9 mouse cellular contexts compared by ENCODE assay signal in the genomic region with DNA sequence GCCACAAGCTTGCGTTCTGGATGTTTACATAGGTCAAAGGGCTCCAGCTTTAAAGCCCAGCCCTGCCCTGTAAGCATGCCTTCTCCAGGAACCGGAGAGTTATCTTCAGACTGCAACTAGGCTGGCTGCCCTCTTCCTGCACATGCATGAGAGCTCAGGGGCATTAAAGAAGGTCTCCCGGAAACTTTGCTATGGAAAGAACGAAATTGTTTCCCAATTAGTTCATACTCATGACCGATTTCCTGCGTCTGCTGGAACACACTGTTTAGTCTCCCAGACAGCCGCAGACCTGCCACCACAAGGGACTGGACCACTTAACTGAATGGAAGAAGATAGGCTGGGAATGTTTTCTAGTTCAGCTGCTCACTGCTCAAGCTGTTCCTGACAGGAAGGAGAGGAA. TPM values are rescaled to one million over a fixed set of nuclear protein-coding genes. Genes with fewer than 3 reads are reported as not detected.
DNase-seq lines count a peak whose midpoint lies in the region; ATAC-seq and TF ChIP-seq lines count a peak whose summit lies in the region.
"Had no signal": no experiment of that assay in that cellular context is flagged by ENCODE, and none has a peak within 500 bp of the region (broad histone marks: within the 10 kb centered on the region; RNA-seq: fewer than 3 reads in every experiment).

No protein-coding gene starts in this region.

- no peaks in the 10 kb centered on the region for H3K9me3 ChIP-seq in kidney, postnatal 0 days (replicated peaks; ENCODE audit: low read length)
- H3K9me3 ChIP-seq in kidney, embryonic 15.5 days (replicated peaks): no peaks in the 10 kb centered on the region

- WGBS in kidney, postnatal 0 days: 42% methylated on average over 7 of the region's 7 CpGs
- 36% methylated on average over 7 of the region's 7 CpGs for WGBS in kidney, embryonic 15.5 days

- TF ChIP-seq CTCF in kidney, postnatal 0 days (IDR thresholded peaks at IDR 0.05; ENCODE audit: low read depth): no peak

- H3K4me2 ChIP-seq in kidney, postnatal 0 days (ENCODE audit: low read length): no peak overlapping the region
- no peak overlapping the region for H3K4me2 ChIP-seq in kidney, embryonic 15.5 days

- peak; percentile 18 for DNase-seq in kidney, postnatal 0 days (ENCODE audit: low spot score)
- peak; percentile 35 for DNase-seq in fibroblast of lung, adult 2 months (ENCODE audit: low read depth)
- DNase-seq in heart, postnatal 25 days (ENCODE audit: low spot score): peak; percentile 20
- DNase-seq in skeletal muscle tissue, adult 2 months (ENCODE audit: low read depth, low spot score): peak; percentile 17
- no peak for DNase-seq in adrenal gland, adult 18-20 months (ENCODE audit: low spot score in 2 of 2)
- DNase-seq: liver, postnatal 0 days had no signal

- H3K4me3 ChIP-seq in kidney, postnatal 0 days (replicated peaks; ENCODE audit: low read depth, low read length): no peak overlapping the region
- no peak overlapping the region for H3K4me3 ChIP-seq in kidney, embryonic 15.5 days (replicated peaks)
- H3K4me3 ChIP-seq: myocyte had no signal

- H3K27ac ChIP-seq in kidney, postnatal 0 days: no peak overlapping the region
- no peak overlapping the region for H3K27ac ChIP-seq in kidney, embryonic 15.5 days

- no peaks in the 10 kb centered on the region for H3K4me1 ChIP-seq in kidney, postnatal 0 days (replicated peaks; ENCODE audit: insufficient read depth, low read length)
- H3K4me1 ChIP-seq in kidney, embryonic 15.5 days: 0 out of 2 replicates have a peak, but pooled peaks cover 2% of the 10 kb centered on the region

- no peaks in the 10 kb centered on the region for H3K27me3 ChIP-seq in kidney, postnatal 0 days (ENCODE audit: insufficient read depth, low read length)
- H3K27me3 ChIP-seq in kidney, embryonic 15.5 days: peaks cover 48% of the 10 kb centered on the region

- intact Hi-C loops in heart, postnatal 25 days (cut with DNase I): no loop called here

- ATAC-seq in kidney, postnatal 0 days (replicated peaks; ENCODE audit: low FRiP score, low read depth): no peak
- no peak for ATAC-seq in kidney, embryonic 15.5 days (replicated peaks; ENCODE audit: low FRiP score)
- ATAC-seq in CD4-positive, CD25-positive, alpha-beta regulatory T cell, adult 4 months: no peak
- ATAC-seq: liver, postnatal 0 days had no signal

- H3K36me3 ChIP-seq in kidney, postnatal 0 days (ENCODE audit: insufficient read depth, low read length): no peaks in the 10 kb centered on the region
- no peaks in the 10 kb centered on the region for H3K36me3 ChIP-seq in kidney, embryonic 15.5 days

- H3K9ac ChIP-seq in kidney, postnatal 0 days (ENCODE audit: low read depth, low read length): no peak overlapping the region
- H3K9ac ChIP-seq in kidney, embryonic 15.5 days: no peak overlapping the region
- H3K9ac ChIP-seq: liver, postnatal 0 days had no signal

RNA-seq across cellular contexts. Expression of a gene that starts 6.0 kb away (rescaled TPM):
- polyA plus RNA-seq in kidney, postnatal 0 days (2015; fragmentation: Nextera tagmentation; extraction: Ambion mirVana): 7.8 and 8.6 TPM in 2 replicates
- polyA plus RNA-seq in kidney, embryonic 15.5 days (2015; fragmentation: Nextera tagmentation; extraction: Ambion mirVana): 3.8 and 4.9 TPM in 2 replicates
- total RNA-seq in heart, postnatal 25 days (2021): 1 to 10 TPM; 4.3 to 4.7 TPM
- total RNA-seq in adrenal gland, adult 18-20 months (2021): 1 to 10 TPM; 3.2 to 5.1 TPM
- not detected for polyA plus RNA-seq in CD4-positive, CD25-positive, alpha-beta regulatory T cell, adult 4 months (2017; shearing (Covaris generic))

RNA-seq across cellular contexts. Expression of a gene that starts 16.0 kb away (rescaled TPM):
- polyA plus RNA-seq in kidney, postnatal 0 days (2015; fragmentation: Nextera tagmentation; extraction: Ambion mirVana): 141 and 146 TPM in 2 replicates
- polyA plus RNA-seq in kidney, embryonic 15.5 days (2015; fragmentation: Nextera tagmentation; extraction: Ambion mirVana): 163 and 186 TPM in 2 replicates
- 10 to 100 TPM in 1 of 2 experiments, 1 to 10 TPM in 1; 9.7 to 11.9 TPM for total RNA-seq in heart, postnatal 25 days (2021)
- total RNA-seq in adrenal gland, adult 18-20 months (2021): 10 to 100 TPM; 22.5 to 40.0 TPM
- polyA plus RNA-seq in CD4-positive, CD25-positive, alpha-beta regulatory T cell, adult 4 months (2017; shearing (Covaris generic)): 1 to 10 TPM; 5.8 to 6.0 TPM

Comparison
In these comparisons a context has a peak if more than half of its experiments do, and no peak if none do; other contexts are left out.
1. DNase-seq: peak in kidney, postnatal 0 days (single experiment), fibroblast of lung, adult 2 months (single experiment), heart, postnatal 25 days (single experiment) and skeletal muscle tissue, adult 2 months (single experiment); none in adrenal gland, adult 18-20 months (0 of 2).
2. RNA of a gene that starts 16.0 kb away (polyA plus RNA-seq): 163 to 186 TPM in kidney, embryonic 15.5 days and 141 to 146 TPM in kidney, postnatal 0 days; 5.8 to 6.0 TPM in CD4-positive, CD25-positive, alpha-beta regulatory T cell, adult 4 months; every median in the first group is over 10 times any median in the second.